Mouse (Mus musculus) adrenal gland, adult (tissue): ENCODE measurements at regions not wholly inside any gene's neighbourhood (a gene's known extent, or its start where the extent isn't known, plus 50 kb on each side); places are given as distances from the start of the nearest gene placed in this dataset.
A peak's percentile ranks its signal among the peaks of the same experiment; 100 is the strongest.
"Not testable (repeated sequence)": the region's sequence is repeated elsewhere in the genome, so short reads cannot be mapped to it uniquely, and the experiment has no call there.

Experiments used
- DNase-seq, 2 experiments: peaks; one replicate each; pipeline ENCODE4 v3.0.0; 2022 to 2023; ENCODE audit warnings: low spot score in 1 of 2; ENCODE audit not compliant: inconsistent age in 2 of 2

DNA sequence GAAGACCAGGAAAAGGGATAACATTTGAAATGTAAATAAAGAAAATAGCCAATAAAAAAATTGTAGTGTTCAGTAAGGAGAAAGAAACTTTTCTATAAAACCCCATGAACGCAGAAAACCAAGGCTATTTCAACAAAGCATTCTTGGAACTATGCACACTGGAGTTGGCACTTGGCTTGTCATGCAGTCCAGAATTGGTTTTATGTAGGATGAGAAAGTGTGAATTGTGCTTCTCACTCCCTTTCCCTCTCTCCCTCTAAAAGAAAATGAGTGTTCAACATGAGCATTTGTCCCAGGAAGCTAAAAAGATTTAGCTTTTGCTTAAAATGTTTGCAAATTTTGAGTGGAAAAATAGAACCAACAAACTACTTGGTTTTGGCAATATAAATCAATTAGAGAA, 841.6 kb upstream of the Adam24 start:
- DNase-seq: no peak

- DNase-seq: no peak
Observed at GRCm38 (mm10) chr8:39846854-39847253, 828.0 kb upstream of the Adam24 start.

DNA sequence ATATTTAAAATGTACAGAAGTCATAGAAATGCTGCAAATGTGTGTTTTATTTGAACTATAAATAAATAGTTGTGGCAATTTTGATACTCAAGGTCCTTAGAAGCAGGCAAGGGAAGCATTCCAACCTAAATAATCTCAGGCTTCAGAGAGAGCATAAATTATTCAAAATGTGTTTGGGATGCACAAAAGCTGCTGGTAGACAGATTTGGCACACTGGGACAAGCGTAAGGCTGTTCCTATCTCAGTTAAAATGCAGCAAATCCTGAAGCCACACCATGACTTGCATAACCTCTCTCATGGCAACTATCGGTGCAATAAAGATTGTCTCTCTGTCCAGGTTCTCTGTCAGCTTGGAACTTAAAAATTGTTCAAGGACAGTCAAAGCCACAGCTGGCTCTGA, 812.3 kb upstream of the Adam24 start:
- DNase-seq: no peak

DNA sequence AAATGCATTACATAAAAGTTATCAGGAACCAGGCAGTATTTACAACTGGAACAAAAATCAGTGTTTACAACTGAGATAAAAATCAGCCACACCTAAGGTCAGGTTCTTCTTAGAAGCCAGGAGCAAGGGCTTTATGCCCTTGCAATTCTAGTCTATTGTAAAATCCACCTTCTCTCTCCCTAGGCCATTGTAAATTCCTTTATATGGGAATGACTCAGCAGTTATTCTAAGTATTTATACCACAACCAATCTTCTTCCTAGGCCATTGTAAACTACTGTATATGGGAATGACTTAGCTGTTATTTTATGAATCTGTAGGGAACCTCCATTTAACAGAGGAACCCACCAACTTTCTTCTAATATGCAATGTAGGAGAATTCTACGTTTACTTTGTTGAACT, 772.6 kb upstream of the Adam24 start:
- no peak for DNase-seq

DNA sequence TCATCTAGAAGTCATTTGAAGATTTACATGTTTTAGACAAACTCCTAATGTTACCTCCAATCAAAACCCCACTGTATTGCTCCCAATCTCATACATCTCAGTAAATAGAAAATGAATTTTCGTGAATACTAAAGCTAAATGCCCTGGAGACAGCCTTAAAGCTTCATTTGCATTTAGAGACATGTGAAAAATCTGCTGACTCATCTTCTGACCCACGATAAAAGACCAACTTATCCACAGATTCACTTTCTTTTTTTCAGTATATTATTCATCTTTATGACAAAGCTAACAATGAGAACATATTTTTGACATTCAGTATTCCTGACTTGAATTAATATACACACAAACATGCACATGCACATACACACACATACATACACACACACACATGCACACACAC, 762.0 kb upstream of the Adam24 start:
- no peak for DNase-seq

DNA sequence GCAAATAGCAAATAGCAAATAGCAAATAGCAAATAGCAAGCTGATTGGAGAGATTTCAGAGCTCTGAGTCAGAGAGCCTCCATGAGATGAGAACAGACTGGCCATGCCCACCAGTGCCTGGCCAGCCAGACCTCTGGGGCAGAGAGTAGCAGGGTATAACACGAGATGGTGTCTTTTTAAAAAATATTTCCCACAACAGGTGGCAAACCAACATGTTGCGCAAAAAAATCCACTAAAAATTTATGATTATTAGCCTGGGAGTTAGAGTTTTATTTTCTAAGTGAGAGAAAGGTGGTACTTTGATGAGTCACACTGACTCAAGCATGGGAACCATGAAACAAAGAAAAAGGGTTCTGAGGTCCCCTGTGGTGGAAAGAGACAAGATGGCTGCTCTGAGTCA, 753.5 kb upstream of the Adam24 start:
- no peak for DNase-seq

GRCm38 (mm10) chr8:39923741-39924140, 751.1 kb upstream of the Adam24 start:
- DNase-seq: no peak

DNA sequence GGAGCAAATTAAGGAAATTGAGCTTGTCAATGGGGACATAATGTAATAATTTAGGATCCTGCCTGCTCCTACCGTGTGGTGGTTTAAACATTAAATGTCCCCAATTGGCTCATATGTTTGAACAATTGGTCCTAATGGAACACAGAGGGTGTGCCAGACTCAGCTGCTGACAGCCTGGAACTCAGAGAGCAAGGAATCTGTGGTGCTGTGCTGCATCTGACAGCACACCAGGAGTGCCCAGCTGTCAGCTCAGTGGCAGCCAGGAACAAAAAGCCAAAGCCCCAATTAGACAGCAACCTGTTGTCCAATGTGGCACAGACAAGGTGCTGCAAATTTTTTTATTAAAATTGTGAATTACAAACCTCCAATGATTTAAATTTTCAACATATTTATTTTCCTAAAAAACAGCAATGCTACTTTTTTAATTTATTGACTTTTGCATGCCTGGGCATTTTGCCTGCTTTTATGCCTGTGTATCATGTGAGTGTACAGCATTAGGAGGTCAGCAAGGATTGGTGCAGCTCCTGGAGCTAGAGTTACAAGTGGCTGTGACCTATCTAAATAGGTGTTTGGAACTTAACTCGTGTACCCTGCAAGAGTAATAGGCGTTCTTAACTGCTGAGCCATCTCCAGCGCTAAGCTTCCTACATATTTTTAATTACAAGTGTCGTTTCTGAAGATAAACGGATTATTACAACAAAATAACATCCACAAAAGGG, 724.5 kb upstream of the Adam24 start:
- DNase-seq: no peak

GRCm38 (mm10) chr8:39954497-39954896, 720.4 kb upstream of the Adam24 start:
- no peak for DNase-seq

DNA sequence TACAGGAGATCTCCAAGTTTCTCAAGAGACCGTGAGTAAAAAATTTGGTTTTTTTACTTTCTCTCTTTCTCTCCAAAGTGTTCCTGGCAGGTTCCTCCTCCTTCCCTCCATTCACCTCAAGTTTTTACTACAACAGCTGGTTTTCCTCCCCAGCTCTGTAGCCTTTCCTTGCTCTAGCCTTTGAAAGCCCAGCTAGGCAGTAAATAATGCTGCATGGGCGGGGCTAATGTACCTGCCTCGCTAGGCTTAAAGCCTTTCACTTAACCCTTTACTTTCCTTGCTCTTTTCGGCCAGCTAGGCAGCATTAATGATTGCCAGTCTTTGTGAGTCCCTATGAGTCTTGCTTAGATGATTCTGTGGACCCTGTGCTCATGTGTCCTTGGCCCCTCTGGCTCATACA, 720.0 kb upstream of the Adam24 start:
- no peak for DNase-seq

DNA sequence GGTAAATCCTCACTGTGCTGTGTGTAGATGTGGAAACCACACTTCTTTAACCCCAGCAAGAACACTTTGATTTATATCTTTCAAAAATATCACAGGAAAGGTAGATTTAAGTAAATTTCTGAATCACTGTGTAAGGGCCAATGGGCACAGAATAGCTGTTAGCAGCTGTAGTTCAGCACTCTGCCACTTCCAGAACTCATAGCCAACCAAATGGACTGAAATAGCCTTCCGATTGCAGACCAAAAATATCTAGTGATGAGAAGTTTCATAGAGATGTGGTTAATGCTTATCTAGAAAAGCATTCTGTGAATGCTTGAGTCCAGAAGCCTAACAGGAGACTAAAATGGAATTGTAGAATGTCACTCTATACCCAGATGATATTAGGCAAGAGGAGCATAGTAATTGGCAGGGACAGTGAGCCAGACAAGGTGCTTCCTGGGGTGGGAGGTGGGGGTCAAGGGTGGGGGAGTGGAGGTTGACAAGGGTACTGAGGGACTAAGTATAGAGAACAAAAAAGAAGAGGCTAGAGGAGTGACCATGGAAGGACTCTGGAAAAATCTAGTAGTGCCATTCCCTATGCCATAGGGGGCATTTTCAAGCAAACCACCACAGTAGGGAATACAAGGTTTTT, 669.6 kb upstream of the Adam24 start:
- no peak for DNase-seq

- DNase-seq: no peak
Observed at GRCm38 (mm10) chr8:40019281-40019943, 655.5 kb upstream of the Adam24 start.

DNA sequence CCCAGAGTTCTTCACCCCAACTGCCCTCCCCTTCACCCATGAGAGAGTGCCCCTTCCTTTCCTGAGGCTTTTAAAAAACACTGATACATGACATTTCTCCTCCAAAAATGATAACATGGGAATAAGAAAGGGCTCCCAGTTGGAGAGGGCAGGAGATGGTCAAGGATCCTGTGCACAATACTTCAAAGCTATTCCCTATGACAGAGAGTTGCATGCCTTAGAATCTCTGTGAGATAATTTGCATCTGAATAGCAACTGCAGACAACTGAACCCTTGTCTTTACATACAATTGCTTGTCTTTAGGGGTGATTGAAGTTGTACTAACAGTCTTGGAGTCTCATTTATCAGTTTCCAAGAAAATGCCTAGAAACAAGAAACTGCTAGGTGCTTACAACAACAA, 610.7 kb upstream of the Adam24 start:
- DNase-seq: no peak

GRCm38 (mm10) chr8:40071131-40071530, 603.7 kb upstream of the Adam24 start:
- DNase-seq: no peak

DNA sequence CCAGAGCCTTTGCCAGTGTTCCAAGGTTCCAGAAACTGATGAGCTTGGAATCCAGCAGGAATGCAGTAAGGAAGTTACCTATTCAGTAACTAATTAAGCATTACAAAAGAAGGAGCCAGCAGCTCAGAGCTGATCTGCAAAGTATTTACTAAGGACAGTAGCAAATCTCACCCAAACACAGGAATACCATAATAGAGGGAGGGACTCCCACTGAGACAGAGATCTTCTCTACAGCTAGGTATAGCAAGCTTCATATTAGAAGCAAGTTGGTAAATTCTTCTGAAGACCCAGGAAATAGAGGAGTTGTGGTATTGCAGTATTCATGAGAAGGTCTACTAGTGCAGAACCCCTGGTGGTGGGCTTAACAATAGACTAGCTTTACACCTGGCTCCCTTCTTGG, 593.9 kb upstream of the Adam24 start:
- not testable (repeated sequence) for DNase-seq

- no peak for DNase-seq
Observed at GRCm38 (mm10) chr8:40084129-40084528, 590.7 kb upstream of the Adam24 start.

- DNase-seq: no peak
Observed at GRCm38 (mm10) chr8:40089377-40089776, 585.5 kb upstream of the Adam24 start.

- no peak for DNase-seq
Observed at GRCm38 (mm10) chr8:40124402-40124801, 550.5 kb upstream of the Adam24 start.

GRCm38 (mm10) chr8:40127141-40127540, 547.7 kb upstream of the Adam24 start:
- no peak for DNase-seq

GRCm38 (mm10) chr8:40132662-40133257, 542.1 kb upstream of the Adam24 start:
- DNase-seq: peak in 1 of 2 experiments; percentile 52

DNA sequence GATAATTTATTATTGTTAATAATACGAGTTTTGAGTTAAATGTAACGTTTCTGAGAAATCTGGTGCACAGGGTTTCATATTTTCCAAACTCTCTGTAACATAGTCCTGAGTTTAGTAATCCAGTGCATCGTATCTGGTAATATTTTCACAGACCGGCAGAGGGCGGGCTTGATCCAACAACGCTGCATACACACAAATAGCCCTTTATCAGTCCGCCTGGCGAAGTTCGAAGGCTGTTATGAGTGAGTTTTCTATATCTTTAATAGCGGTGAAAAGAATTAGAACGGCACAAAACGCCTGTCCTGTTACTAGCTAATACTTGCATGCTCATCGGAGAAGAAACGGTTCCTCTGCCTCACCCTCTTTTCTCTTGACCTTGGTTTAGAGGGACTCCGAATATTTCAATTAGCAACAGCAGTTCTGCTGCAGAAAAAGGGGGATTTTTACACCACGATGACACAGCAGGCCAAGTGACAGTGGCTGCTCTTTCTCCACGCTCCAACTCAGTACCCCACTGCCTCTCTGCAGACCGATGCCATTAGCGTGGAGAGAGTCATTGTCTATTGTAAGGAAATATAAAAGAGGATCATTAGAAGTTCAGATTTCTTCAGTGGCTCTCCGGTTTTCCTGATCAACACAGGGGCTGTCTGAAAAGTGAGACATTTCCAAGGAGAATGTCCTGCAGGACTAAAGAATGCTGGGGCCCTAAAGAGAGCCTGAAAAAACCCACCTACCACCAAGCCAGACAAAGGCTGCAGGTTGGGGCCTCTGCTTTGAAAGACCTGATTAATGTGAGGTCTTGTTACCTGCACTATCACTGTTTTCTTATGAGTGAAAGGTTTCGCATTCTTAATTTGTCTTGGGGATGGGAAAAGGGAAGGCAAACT, 523.7 kb upstream of the Adam24 start:
- DNase-seq: peak; percentile 56 to 87
